Mouse (Mus musculus) heart, postnatal 0 days (tissue): ENCODE measurements around the gene Skida1.

Source experiments
- CTCF ChIP-seq: IDR thresholded peaks from 2 replicates; pipeline ENCODE4 v1.5.1; 2016; ENCODE audit warnings: antibody characterized with exemption, control low read depth, low read depth
- EP300 ChIP-seq: IDR thresholded peaks from 2 replicates; pipeline ENCODE4 v1.6.1; 2016; ENCODE audit warnings: antibody characterized with exemption, low read depth

DNA sequence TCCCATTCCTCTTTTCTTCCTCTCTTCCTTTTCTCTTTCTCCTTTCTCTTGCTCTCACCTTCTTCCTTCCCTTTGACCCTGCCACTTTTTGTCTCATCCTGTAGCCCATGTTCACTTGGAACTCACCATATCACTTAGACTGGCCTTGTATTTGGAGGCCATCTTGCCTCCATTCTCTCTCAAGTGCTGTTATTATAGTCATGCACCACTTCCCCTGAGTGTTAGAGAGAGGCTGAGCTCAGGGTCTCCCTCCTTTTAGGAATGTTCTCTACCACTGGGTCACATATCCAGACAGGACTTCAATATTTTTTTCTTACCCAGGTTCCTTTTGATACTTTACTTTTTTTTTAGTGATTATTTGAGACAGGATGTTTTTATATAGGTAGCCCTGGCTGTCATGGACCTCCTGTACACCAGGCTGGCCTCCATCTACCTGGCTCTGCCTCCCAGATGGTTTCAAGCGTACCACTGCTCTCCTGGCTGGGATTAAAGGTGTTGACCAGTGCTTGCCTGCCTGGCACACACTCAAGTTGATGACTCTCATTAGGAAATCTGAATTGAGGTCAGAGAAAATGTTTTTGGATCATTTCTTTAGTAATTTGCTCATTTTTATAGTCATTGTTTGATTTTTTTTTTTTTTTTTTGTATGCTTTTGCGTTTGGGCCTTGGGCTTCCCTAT, 31.5 kb upstream of the Skida1 start:
- TF ChIP-seq CTCF (no peak), EP300 (no peak)
